Mouse (Mus musculus): Measurements from ENCODE around the gene Gm6583. TPM values are rescaled to one million over a fixed set of nuclear protein-coding genes. Genes with fewer than 3 reads are reported as not detected.

Gm6583 gene
- polyA plus RNA-seq, 1 experiment from 2014 or later: 0.16 TPM

DNA sequence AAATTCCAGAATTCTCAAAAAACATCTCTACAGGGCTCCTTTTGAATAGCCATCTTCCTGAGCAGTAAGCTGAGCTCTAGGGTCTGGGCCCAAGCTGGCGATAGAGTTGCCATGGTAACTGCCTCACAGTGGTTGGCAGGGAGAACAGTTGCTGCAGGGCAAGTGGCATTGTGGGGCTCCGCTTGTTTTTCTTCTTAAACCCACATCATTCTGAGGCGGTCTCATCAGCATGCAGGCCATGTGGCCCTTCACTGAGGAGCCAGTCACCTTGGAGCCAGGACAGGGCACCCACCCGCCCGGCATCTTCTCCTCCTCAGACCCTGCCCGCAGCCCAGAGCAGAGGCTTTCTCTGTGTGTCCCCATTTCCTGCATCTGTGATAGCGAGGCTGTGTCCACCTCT lies 16.1 kb upstream of the Gm6583 start:
- ATAC-seq (no peak), DNase-seq (no peak)
- Histone ChIP-seq H3K27ac (ENCODE audit: low read depth) (no peak overlapping the region), H3K4me2 (ENCODE audit: low read depth, low read length) (no peak overlapping the region), H3K27me3 (ENCODE audit: insufficient read depth, low read length) (no peaks in the 10 kb centered on the region), H3K4me1 (ENCODE audit: insufficient read depth) (no peaks in the 10 kb centered on the region), H3K9me3 (ENCODE audit: low read length) (no peaks in the 10 kb centered on the region), H3K36me3 (replicated peaks; ENCODE audit: insufficient read depth, low read length) (peaks cover 20% of the 10 kb centered on the region), H3K4me3 (ENCODE audit: low read depth, low read length) (no peak overlapping the region), H3K9ac (replicated peaks) (no peak overlapping the region)
- TF ChIP-seq EP300 (IDR thresholded peaks at IDR 0.05; ENCODE audit: low read depth) (no peak), CTCF (IDR thresholded peaks at IDR 0.05; ENCODE audit: low read depth) (no peak)
- WGBS (ENCODE audit: insufficient replicate concordance): 70% methylated on average over 7 of the region's 7 CpGs

- Histone ChIP-seq H3K4me2 (ENCODE audit: low read depth, low read length) (no peak overlapping the region), H3K9me3 (ENCODE audit: low read length) (no peaks in the 10 kb centered on the region), H3K9ac (replicated peaks) (no peak overlapping the region), H3K36me3 (replicated peaks; ENCODE audit: insufficient read depth, low read length) (peaks cover 19% of the 10 kb centered on the region), H3K4me3 (ENCODE audit: low read depth, low read length) (no peak overlapping the region), H3K4me1 (ENCODE audit: insufficient read depth) (no peaks in the 10 kb centered on the region), H3K27me3 (ENCODE audit: insufficient read depth, low read length) (no peaks in the 10 kb centered on the region), H3K27ac (ENCODE audit: low read depth) (no peak overlapping the region)
- DNase-seq (no peak), ATAC-seq (no peak)
- WGBS (ENCODE audit: insufficient replicate concordance): 87% methylated on average over 12 of the region's 12 CpGs
- TF ChIP-seq EP300 (IDR thresholded peaks at IDR 0.05; ENCODE audit: low read depth): no peak
- no peak for TF ChIP-seq CTCF (IDR thresholded peaks at IDR 0.05; ENCODE audit: low read depth)
These were observed 14.5 kb upstream of the Gm6583 start for GRCm38 (mm10) chr5:112370236-112370813.

GRCm38 (mm10) chr5:112369326-112369725 lies 13.5 kb upstream of the Gm6583 start:
- H3K4me1 ChIP-seq (ENCODE audit: insufficient read depth): no peaks in the 10 kb centered on the region
- H3K27ac ChIP-seq (ENCODE audit: low read depth): no peak overlapping the region
- no peak overlapping the region for H3K4me3 ChIP-seq (ENCODE audit: low read depth, low read length)
- H3K27me3 ChIP-seq (ENCODE audit: insufficient read depth, low read length): no peaks in the 10 kb centered on the region
- ATAC-seq: no peak
- TF ChIP-seq CTCF (IDR thresholded peaks at IDR 0.05; ENCODE audit: low read depth): no peak
- no peak for TF ChIP-seq EP300 (IDR thresholded peaks at IDR 0.05; ENCODE audit: low read depth)
- WGBS (ENCODE audit: insufficient replicate concordance): 79% methylated on average over 13 of the region's 13 CpGs
- no peak overlapping the region for H3K4me2 ChIP-seq (ENCODE audit: low read depth, low read length)
- no peak for DNase-seq
- H3K9me3 ChIP-seq (ENCODE audit: low read length): no peaks in the 10 kb centered on the region
- H3K36me3 ChIP-seq (replicated peaks; ENCODE audit: insufficient read depth, low read length): peaks cover 21% of the 10 kb centered on the region
- no peak overlapping the region for H3K9ac ChIP-seq (replicated peaks)

- no peak overlapping the region for H3K9ac ChIP-seq (replicated peaks)
- WGBS (ENCODE audit: insufficient replicate concordance): 82% methylated on average over 10 of the region's 10 CpGs
- ATAC-seq: no peak
- no peak overlapping the region for H3K4me3 ChIP-seq (ENCODE audit: low read depth, low read length)
- TF ChIP-seq CTCF (IDR thresholded peaks at IDR 0.05; ENCODE audit: low read depth): no peak
- no peak for TF ChIP-seq EP300 (IDR thresholded peaks at IDR 0.05; ENCODE audit: low read depth)
- H3K4me1 ChIP-seq (ENCODE audit: insufficient read depth): no peaks in the 10 kb centered on the region
- H3K4me2 ChIP-seq (ENCODE audit: low read depth, low read length): no peak overlapping the region
- DNase-seq: no peak
- H3K27ac ChIP-seq (ENCODE audit: low read depth): no peak overlapping the region
- H3K27me3 ChIP-seq (ENCODE audit: insufficient read depth, low read length): no peaks in the 10 kb centered on the region
- peaks cover 22% of the 10 kb centered on the region for H3K36me3 ChIP-seq (replicated peaks; ENCODE audit: insufficient read depth, low read length)
- H3K9me3 ChIP-seq (ENCODE audit: low read length): no peaks in the 10 kb centered on the region
These were observed 12.8 kb upstream of the Gm6583 start for GRCm38 (mm10) chr5:112368666-112369065.

DNA sequence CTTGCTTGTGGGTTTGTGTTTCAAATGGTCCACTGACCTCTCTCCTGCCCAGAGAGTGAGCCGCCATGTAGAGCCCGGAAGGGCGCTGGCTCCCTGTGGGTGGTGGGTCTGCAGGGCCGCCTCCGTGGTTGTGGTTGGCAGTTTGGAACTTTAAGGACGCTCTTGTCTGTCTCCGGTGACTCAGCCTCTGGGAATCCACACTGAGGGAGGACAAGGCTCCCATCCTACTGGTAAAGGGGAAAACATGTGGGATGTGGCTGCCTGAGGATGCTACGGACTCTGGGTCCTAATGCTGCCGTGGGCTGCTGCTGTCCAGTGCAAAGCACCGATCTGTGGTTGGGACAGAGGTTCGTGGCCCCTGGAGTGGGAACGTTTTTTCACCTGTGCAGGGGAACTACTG lies 12.1 kb upstream of the Gm6583 start:
- TF ChIP-seq EP300 (IDR thresholded peaks at IDR 0.05; ENCODE audit: low read depth): no peak
- TF ChIP-seq CTCF (IDR thresholded peaks at IDR 0.05; ENCODE audit: low read depth): no peak
- Histone ChIP-seq H3K9me3 (ENCODE audit: low read length) (no peaks in the 10 kb centered on the region), H3K4me2 (ENCODE audit: low read depth, low read length) (no peak overlapping the region), H3K36me3 (replicated peaks; ENCODE audit: insufficient read depth, low read length) (peaks cover 26% of the 10 kb centered on the region), H3K27ac (ENCODE audit: low read depth) (no peak overlapping the region), H3K4me1 (ENCODE audit: insufficient read depth) (no peaks in the 10 kb centered on the region), H3K4me3 (ENCODE audit: low read depth, low read length) (no peak overlapping the region), H3K9ac (replicated peaks) (no peak overlapping the region), H3K27me3 (ENCODE audit: insufficient read depth, low read length) (no peaks in the 10 kb centered on the region)
- no peak for ATAC-seq
- DNase-seq: no peak
- WGBS (ENCODE audit: insufficient replicate concordance): 73% methylated on average over 12 of the region's 12 CpGs

GRCm38 (mm10) chr5:112367338-112367737 lies 11.5 kb upstream of the Gm6583 start:
- ATAC-seq: no peak
- no peaks in the 10 kb centered on the region for H3K9me3 ChIP-seq (ENCODE audit: low read length)
- no peak overlapping the region for H3K4me2 ChIP-seq (ENCODE audit: low read depth, low read length)
- no peak for DNase-seq
- no peaks in the 10 kb centered on the region for H3K4me1 ChIP-seq (ENCODE audit: insufficient read depth)
- WGBS (ENCODE audit: insufficient replicate concordance): 78% methylated on average over 4 of the region's 4 CpGs
- no peak overlapping the region for H3K9ac ChIP-seq (replicated peaks)
- no peaks in the 10 kb centered on the region for H3K27me3 ChIP-seq (ENCODE audit: insufficient read depth, low read length)
- peaks cover 25% of the 10 kb centered on the region for H3K36me3 ChIP-seq (replicated peaks; ENCODE audit: insufficient read depth, low read length)
- H3K4me3 ChIP-seq (ENCODE audit: low read depth, low read length): no peak overlapping the region
- H3K27ac ChIP-seq (ENCODE audit: low read depth): no peak overlapping the region
- no peak for TF ChIP-seq EP300 (IDR thresholded peaks at IDR 0.05; ENCODE audit: low read depth)
- no peak for TF ChIP-seq CTCF (IDR thresholded peaks at IDR 0.05; ENCODE audit: low read depth)

DNA sequence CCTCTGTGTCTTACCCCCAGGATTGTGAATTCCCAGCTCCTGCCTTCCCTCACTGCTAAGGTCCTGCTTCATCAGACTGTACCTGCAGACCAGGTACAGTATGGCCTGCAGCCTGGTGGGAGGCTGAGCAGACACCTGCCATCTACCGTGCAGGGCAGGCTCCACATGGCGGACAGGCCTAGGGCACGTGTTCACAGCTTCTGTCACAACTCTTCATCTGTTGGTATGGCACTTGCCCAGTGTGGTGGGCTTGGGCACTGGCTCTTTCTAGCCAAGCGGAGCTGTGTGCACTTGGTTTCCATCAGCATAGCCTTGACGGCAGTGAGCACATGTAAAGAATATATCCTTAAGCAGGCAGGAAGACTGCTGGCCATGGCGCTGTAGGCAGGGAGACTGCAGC lies 11.0 kb upstream of the Gm6583 start:
- DNase-seq (no peak), ATAC-seq (no peak)
- Histone ChIP-seq H3K27me3 (ENCODE audit: insufficient read depth, low read length) (no peaks in the 10 kb centered on the region), H3K4me3 (ENCODE audit: low read depth, low read length) (no peak overlapping the region), H3K9me3 (ENCODE audit: low read length) (peaks cover 2% of the 10 kb centered on the region; the same call in 1 of the 2 replicates), H3K9ac (replicated peaks) (no peak overlapping the region), H3K4me1 (ENCODE audit: insufficient read depth) (no peaks in the 10 kb centered on the region), H3K36me3 (replicated peaks; ENCODE audit: insufficient read depth, low read length) (peaks cover 25% of the 10 kb centered on the region), H3K4me2 (ENCODE audit: low read depth, low read length) (no peak overlapping the region), H3K27ac (ENCODE audit: low read depth) (no peak overlapping the region)
- 86% methylated on average over 6 of the region's 6 CpGs for WGBS (ENCODE audit: insufficient replicate concordance)
- TF ChIP-seq EP300 (IDR thresholded peaks at IDR 0.05; ENCODE audit: low read depth): no peak
- TF ChIP-seq CTCF (IDR thresholded peaks at IDR 0.05; ENCODE audit: low read depth): no peak

Data from liver, postnatal 0 days (tissue).